Mouse (Mus musculus) heart, adult 9 months (tissue): ENCODE measurements around the gene Eef2kmt.

Experiments used
- DNase-seq, 2 experiments: peaks; one replicate each; pipeline ENCODE4 v3.0.0; 2022; ENCODE audit warnings: low spot score in 2 of 2

The Eef2kmt gene

DNA sequence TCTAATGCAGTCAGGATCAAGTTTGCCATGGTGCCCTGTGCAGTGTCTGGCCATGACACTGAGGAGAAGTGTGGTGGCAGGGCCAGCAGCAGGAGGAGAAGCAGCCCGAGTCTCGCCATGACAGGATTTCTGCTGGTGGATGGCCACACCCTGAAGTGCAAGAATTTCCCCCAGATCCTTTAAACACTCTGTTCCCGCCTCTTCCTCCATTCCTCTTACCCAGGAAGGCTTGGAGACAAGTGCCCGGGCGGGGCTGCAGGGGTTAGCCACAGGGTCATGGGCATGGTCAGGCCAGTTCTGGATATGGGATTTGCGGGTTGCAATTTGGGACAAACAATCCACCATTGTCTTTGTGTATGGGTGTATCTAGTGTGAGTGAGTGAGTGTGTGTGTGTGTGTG is 33.6 kb downstream of the Eef2kmt start, which contains the start of gene AU021092:
Gene AU021092, minus strand, starts transcription at position 160 of the 400 bp plus-strand sequence.
- DNase-seq: peak; percentile 26 to 55

GRCm38 (mm10) chr16:5221403-5221802 is 34.4 kb downstream of the Eef2kmt start:
- DNase-seq: no peak

- DNase-seq: peak in 1 of 2 experiments; percentile 29
Observed at GRCm38 (mm10) chr16:5217341-5218133, 38.2 kb downstream of the Eef2kmt start.

DNA sequence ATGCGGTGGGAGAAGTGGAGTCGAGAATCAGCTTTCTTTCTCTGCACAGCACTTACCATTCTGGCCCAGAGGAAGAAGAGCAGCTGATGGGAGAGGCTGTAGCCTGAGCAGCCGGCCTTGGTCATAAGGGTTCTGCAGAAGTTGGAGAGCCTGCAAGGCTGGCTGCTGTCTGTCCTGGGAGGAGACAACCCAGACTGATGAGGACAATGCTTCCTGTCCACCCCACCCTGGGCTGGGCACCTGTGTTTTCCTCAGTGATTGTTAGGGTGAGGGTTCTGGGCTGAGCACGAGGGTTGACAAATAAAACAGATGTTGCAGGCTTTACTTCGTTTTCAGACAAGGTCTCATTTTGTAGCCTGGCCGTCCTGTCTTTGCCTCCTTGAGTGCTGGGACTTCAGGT is 39.1 kb downstream of the Eef2kmt start:
- DNase-seq: peak; percentile 29 to 48

DNA sequence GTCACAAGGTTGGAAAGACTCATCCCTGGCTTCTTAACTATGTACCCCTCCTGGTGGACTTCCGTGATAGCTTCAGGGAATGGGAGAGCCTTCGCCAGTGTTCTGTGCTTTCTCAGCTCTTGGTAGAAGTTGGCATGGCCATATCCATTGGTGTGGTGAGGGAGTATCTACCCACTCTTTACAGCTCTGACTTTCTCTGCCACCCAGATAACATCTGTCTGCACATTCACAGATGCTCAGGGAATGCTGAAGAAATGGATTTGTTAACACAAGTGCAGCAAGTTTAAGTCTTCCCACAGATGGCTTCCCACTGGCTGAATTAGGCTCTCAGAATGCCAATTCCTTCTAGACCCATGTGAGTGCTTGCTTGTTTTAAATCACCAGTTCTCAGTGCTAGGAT is 41.7 kb downstream of the Eef2kmt start:
- no peak for DNase-seq

- no peak for DNase-seq
Observed at GRCm38 (mm10) chr16:5212150-5212549, 43.6 kb downstream of the Eef2kmt start.

DNA sequence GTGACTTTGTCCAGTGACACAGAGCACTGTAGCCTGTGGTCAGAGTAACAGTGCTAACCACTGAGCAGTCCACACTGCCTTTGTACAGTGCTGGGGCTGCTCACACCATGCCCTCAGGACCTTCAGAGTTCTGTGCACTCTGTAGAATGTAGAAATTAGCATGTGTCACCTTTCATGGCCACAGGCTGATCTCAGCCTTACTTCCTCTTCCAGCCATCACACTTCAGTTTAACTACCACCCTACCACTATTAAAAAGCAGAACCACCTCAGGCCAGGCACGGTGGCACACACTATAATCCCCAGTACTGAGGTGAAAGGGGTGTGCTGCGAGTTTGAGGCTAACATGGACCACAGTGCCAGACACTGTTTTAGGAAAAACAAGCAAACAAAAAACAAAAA is 45.4 kb downstream of the Eef2kmt start:
- no peak for DNase-seq

DNA sequence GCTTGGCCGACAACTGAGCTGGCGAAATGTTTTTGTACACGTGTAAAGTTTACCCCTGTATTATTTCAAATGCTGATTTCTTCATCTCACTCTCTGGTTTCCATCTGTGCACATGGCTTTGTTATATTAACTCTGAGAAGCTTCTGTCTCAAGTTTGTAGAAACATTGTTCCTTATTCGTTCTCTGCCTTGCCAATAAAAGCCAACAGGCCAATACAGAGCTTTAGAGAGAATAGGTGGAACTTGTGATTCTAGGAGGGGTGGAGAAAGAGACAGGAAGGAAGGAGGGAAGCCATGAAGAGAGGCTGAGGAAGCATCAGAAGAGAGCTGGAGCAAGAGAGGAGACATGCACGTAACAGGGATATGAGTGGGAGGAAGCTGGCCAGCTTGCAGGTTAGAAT is 49.7 kb downstream of the Eef2kmt start:
- DNase-seq: no peak

DNA sequence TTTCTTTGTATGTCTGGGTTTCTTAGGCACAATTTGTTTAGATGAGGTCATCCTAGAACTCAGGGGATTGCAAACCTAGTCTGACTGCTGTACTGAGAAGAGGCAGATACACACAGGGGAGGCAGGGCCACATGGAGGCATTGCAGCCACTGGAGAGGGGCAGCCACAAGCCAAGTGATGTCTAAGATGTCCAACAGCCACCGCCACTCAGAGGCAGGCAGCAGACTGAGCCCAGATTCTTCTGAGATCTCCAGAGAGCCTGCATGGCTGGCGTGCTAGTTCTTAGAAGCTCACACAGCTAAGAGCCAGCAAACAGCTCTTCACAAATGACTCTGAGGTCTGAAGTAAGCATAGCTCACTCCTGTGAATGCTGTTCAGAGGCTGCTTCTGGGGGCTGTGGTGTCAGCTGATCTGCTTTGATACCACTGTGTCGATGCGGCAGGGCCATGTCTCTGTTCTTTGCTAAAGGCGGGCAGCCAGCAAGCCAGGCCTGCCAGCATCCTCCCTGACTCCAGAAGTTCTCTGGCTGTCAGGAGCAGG is 50.3 kb downstream of the Eef2kmt start:
- DNase-seq: peak in 1 of 2 experiments; percentile 30

DNA sequence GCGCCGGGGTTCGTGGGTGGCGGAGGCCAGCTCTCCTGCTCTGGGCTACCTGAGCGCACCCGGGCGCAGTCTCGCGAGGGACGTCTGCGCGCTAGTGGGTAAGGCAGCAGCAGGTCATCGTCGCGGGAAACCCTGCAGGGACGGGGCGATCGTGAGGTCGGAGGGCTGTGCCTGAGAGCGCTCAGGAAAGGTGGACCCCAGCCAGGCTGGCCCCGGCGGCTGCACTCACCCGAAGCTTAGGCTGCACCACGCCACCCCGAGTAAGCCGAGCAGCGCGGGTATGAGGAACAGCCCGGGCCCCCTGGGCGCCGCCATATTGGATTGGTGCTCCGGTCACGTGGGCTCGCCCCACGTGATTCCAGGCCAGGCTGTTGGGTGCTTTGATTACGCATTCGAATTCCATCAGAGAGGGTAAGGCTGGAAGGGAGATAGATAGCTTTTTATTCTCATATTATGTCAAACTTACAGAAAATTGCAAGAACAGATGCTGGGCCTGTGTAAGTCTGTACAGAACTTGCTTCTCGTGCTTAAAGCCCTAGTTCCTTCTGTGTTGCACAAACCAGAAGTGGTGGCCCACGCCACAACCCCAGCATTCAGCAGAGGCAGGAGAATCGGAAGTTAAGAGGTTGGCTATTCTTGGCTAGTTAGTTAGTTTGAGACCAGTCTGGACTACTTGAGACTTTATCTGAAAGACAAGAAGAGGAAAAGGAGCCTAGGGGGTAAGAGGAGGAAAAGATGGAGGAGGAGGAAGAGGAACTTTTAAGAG is 51.9 kb downstream of the Eef2kmt start, which contains the start of gene Nagpa:
Gene Nagpa, minus strand, starts transcription at position 345 of the 766 bp plus-strand sequence.
- peak; percentile 75 to 78 for DNase-seq

GRCm38 (mm10) chr16:5203200-5203599 is 52.6 kb downstream of the Eef2kmt start:
- no peak for DNase-seq

DNA sequence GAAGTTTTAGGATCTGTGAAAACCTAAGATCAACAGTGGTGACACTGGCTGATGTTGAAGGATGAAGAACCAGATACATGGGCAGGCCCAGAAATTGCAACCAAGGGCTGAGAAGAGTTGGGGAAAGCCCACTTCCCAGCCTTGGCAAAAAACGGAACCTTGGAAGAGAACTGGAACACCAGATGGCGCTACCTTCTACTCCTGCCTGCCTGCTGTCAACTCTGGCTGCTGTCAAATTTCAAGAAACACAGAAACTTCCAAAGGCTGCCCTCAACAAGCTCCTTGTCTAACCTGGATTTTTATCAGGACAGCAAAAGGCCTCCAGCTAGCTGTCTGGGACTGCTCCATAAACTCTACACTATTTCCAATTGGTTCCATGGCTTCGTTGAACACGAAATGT is 53.1 kb downstream of the Eef2kmt start:
- peak in 1 of 2 experiments; percentile 51 for DNase-seq

- peak; percentile 50 to 57 for DNase-seq
Observed at GRCm38 (mm10) chr16:5195080-5195479, 60.7 kb downstream of the Eef2kmt start.
